Mouse (Mus musculus): ENCODE results near the gene Zfpm1. TPM values are rescaled to one million over a fixed set of nuclear protein-coding genes. Genes with fewer than 3 reads are reported as not detected.

Zfpm1 gene
- polyA plus RNA-seq, 2 experiments, result 2.1 to 10.4 TPM

DNA sequence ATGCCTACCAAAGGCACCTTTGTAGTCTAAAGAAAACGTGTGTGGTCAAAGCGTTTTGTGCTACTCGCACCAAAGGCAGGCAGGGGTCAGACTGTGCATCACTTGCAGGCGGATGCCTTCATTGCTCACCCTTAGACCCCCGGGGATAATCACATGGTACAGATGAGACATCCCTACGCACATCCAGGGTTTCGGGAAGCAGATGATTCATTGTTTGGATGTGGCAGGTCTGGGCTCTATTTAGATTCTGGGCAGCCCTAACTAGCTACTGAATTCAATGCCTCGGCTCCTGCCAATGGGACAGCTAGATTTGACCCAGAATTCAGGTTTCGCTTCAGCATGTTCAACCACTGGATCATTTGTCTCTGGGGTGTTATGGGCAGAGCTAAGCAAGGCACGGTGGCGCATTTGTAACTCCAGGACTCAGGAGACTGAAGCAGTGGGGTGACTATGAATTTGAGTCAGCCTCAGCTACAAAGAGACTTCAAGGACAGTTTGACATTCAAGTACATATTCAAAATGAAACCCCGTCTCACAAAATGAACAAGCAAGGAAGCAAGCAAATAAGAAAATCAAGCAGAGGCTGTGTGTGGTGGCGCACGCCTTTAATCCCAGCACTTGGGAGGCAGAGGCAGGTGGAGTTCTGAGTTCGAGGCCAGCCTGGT, 77.3 kb downstream of the Zfpm1 start:
- Histone ChIP-seq H3K4me2 (replicated peaks; ENCODE audit: low read depth, low read length, severe bottlenecking) (no peak overlapping the region), H3K4me1 (ENCODE audit: control insufficient read depth, insufficient read depth, low read length) (peaks cover 9% of the 10 kb centered on the region), H3K27ac (replicated peaks; ENCODE audit: low read depth, low read length) (no peak overlapping the region), H3K9ac (ENCODE audit: low read depth, low read length, severe bottlenecking) (no peak overlapping the region), H3K27me3 (ENCODE audit: control insufficient read depth, insufficient read depth, low read length) (no peaks in the 10 kb centered on the region), H3K4me3 (replicated peaks; ENCODE audit: low read length) (no peak overlapping the region), H3K36me3 (ENCODE audit: control insufficient read depth, insufficient read depth, low read length) (no peaks in the 10 kb centered on the region), H3K9me3 (ENCODE audit: control insufficient read depth, low read length) (no peaks in the 10 kb centered on the region)
- WGBS, result 82% methylated on average over 15 of the region's 15 CpGs
- no peak for TF ChIP-seq POLR2A (IDR thresholded peaks at IDR 0.05; ENCODE audit: borderline replicate concordance, extremely low read depth, insufficient read depth, insufficient read length)
- no peak for ATAC-seq (ENCODE audit: low FRiP score, low read depth)
- no peak for DNase-seq (ENCODE audit: low spot score)

DNA sequence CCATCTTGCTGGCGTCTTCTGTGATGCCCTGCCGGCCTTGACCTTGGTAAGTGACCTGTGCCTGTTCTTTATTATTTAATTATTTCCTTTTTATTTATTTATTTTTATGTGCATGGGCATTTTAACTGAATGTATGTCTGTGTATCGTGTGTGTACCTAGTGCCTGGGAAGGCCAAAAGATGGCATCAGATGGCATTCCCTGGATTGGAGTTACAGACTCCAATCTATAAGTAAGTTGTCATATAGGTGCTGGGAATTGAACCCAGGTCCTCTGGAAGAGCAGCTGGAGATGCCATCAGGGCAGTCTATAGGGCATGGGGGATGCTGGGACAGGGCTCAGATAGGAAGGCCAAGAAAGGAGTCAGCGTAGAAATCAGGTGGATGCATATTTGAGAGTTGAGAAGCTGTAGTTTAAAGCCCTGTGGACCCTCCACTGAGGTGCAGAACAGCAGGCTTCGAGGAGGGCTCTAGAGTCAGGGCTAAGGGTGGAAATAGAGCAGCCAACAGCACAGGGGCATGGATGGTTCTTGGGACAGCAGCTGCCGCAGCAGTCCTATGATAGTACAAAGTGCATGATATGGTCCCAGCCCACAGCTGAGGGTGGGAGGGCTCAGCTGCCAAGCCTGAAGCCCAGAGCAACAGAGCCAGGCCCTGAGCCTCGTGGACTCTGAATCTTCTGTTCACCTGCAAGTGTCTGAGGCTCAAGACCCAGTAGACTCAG, 78.9 kb downstream of the Zfpm1 start, which contains the start of gene Trhr2:
Trhr2 (minus strand) TSS at position 51 of the 721 bp plus-strand sequence.
- Histone ChIP-seq H3K4me3 (replicated peaks; ENCODE audit: low read length) (no peak within 1 kb of the TSS), H3K4me1 (ENCODE audit: control insufficient read depth, insufficient read depth, low read length) (peaks cover 9% of the 10 kb centered on the region), H3K9ac (ENCODE audit: low read depth, low read length, severe bottlenecking) (no peak within 1 kb of the TSS), H3K4me2 (replicated peaks; ENCODE audit: low read depth, low read length, severe bottlenecking) (no peak within 1 kb of the TSS), H3K27ac (replicated peaks; ENCODE audit: low read depth, low read length) (no peak within 1 kb of the TSS), H3K36me3 (ENCODE audit: control insufficient read depth, insufficient read depth, low read length) (no peaks in the 10 kb centered on the region), H3K9me3 (ENCODE audit: control insufficient read depth, low read length) (no peaks in the 10 kb centered on the region), H3K27me3 (ENCODE audit: control insufficient read depth, insufficient read depth, low read length) (no peaks in the 10 kb centered on the region)
- TF ChIP-seq POLR2A (IDR thresholded peaks at IDR 0.05; ENCODE audit: borderline replicate concordance, extremely low read depth, insufficient read depth, insufficient read length), result no peak
- WGBS, result 75% methylated on average over 7 of the region's 7 CpGs
- no peak for DNase-seq (ENCODE audit: low spot score)
- ATAC-seq (ENCODE audit: low FRiP score, low read depth), result no peak

DNA sequence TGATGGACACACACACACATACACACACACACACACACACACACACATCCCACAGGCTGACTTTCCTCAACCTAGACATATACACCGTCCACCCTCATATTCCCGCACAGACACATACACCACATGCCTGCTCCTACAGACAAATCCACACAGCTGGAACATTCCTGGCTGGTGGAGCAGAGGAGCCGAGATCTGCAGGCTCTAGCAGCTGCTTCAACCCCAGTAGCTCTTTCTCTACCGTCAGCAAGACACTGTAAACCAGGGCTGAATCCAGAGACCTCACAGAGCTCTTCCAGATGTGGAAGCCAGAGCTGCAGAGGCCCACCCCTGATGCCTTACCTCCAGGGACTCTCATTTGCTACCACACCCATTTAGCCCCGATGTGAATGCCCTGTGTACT, 80.3 kb downstream of the Zfpm1 start:
- Histone ChIP-seq H3K9me3 (ENCODE audit: control insufficient read depth, low read length) (no peaks in the 10 kb centered on the region), H3K4me2 (replicated peaks; ENCODE audit: low read depth, low read length, severe bottlenecking) (no peak overlapping the region), H3K4me3 (replicated peaks; ENCODE audit: low read length) (no peak overlapping the region), H3K27me3 (ENCODE audit: control insufficient read depth, insufficient read depth, low read length) (no peaks in the 10 kb centered on the region), H3K36me3 (ENCODE audit: control insufficient read depth, insufficient read depth, low read length) (no peaks in the 10 kb centered on the region), H3K27ac (replicated peaks; ENCODE audit: low read depth, low read length) (0 out of 2 replicates have a peak overlapping the region, but pooled peaks have one; percentile 5), H3K4me1 (ENCODE audit: control insufficient read depth, insufficient read depth, low read length) (peaks cover 9% of the 10 kb centered on the region), H3K9ac (ENCODE audit: low read depth, low read length, severe bottlenecking) (peak overlapping the region; percentile 13; the same call in 1 of the 2 replicates)
- WGBS, result 30% methylated on average over 5 of the region's 5 CpGs
- TF ChIP-seq POLR2A (IDR thresholded peaks at IDR 0.05; ENCODE audit: borderline replicate concordance, extremely low read depth, insufficient read depth, insufficient read length), result no peak
- ATAC-seq (ENCODE audit: low FRiP score, low read depth) (peak; percentile 84), DNase-seq (ENCODE audit: low spot score) (peak; percentile 58)

DNA sequence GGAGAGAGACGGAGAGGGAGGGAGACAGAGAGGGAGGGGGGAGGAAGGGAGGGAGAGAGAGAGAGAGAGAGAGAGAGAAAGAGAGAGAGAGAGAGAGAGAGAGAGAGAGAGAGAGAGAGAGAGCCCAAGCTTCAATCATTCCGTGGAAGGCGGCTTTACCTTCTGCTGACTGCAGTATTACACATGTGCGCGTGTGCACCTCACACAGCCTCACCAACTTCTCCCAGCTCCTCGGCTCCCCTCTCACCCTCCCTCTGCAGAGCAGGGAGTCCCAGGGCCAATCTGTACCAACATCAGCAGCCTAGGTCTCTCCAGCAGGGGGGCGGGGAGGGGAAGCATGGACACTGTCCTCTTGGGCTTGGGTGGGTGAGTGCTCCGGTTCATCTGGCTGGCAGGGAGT, 81.0 kb downstream of the Zfpm1 start:
- no peak for TF ChIP-seq POLR2A (IDR thresholded peaks at IDR 0.05; ENCODE audit: borderline replicate concordance, extremely low read depth, insufficient read depth, insufficient read length)
- Histone ChIP-seq H3K9ac (ENCODE audit: low read depth, low read length, severe bottlenecking) (no peak overlapping the region), H3K27ac (replicated peaks; ENCODE audit: low read depth, low read length) (no peak overlapping the region), H3K9me3 (ENCODE audit: control insufficient read depth, low read length) (no peaks in the 10 kb centered on the region), H3K36me3 (ENCODE audit: control insufficient read depth, insufficient read depth, low read length) (no peaks in the 10 kb centered on the region), H3K4me1 (ENCODE audit: control insufficient read depth, insufficient read depth, low read length) (peaks cover 9% of the 10 kb centered on the region), H3K4me3 (replicated peaks; ENCODE audit: low read length) (no peak overlapping the region), H3K4me2 (replicated peaks; ENCODE audit: low read depth, low read length, severe bottlenecking) (no peak overlapping the region), H3K27me3 (ENCODE audit: control insufficient read depth, insufficient read depth, low read length) (no peaks in the 10 kb centered on the region)
- ATAC-seq (ENCODE audit: low FRiP score, low read depth) (no peak), DNase-seq (ENCODE audit: low spot score) (no peak)
- WGBS, result 41% methylated on average over 6 of the region's 8 CpGs

DNA sequence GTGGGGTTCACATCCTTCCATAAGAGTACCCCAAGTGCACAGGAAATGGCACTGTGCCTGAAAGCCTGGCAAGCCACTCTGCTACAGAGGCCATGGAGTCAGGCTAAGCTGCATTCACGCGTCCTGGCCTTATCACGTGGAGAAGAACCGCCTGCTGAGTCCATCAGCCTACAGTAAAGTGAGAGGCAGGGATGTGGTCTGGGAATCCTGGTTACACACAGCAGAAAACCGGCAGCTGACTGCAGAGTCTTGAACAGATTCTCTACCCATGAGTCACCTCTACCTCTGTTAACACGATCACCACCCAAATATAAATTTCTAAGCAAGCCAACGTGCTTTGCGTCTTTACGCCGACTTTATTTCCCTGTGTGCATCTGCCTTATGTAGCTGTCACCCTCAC, 86.6 kb downstream of the Zfpm1 start:
- DNase-seq (ENCODE audit: low spot score) (no peak), ATAC-seq (ENCODE audit: low FRiP score, low read depth) (no peak)
- Histone ChIP-seq H3K4me3 (replicated peaks; ENCODE audit: low read length) (no peak overlapping the region), H3K36me3 (ENCODE audit: control insufficient read depth, insufficient read depth, low read length) (no peaks in the 10 kb centered on the region), H3K27ac (replicated peaks; ENCODE audit: low read depth, low read length) (no peak overlapping the region), H3K9ac (ENCODE audit: low read depth, low read length, severe bottlenecking) (no peak overlapping the region), H3K4me2 (replicated peaks; ENCODE audit: low read depth, low read length, severe bottlenecking) (no peak overlapping the region), H3K27me3 (ENCODE audit: control insufficient read depth, insufficient read depth, low read length) (no peaks in the 10 kb centered on the region), H3K4me1 (ENCODE audit: control insufficient read depth, insufficient read depth, low read length) (no peaks in the 10 kb centered on the region), H3K9me3 (ENCODE audit: control insufficient read depth, low read length) (no peaks in the 10 kb centered on the region)
- TF ChIP-seq POLR2A (IDR thresholded peaks at IDR 0.05; ENCODE audit: borderline replicate concordance, extremely low read depth, insufficient read depth, insufficient read length), result no peak
- 68% methylated on average over 10 of the region's 10 CpGs for WGBS

All from limb, embryonic 14.5 days (tissue).